8 mouse cellular contexts compared by ENCODE assay signal in genomic region chr8:82027401-82027800, GRCm38 (mm10).
DNase-seq lines count a peak whose midpoint lies in the region; ATAC-seq lines count a peak whose summit lies in the region.

No protein-coding gene starts in this region.

- ATAC-seq in megakaryocyte-erythroid progenitor cell, adult 5-6 weeks (replicated peaks; ENCODE audit: low FRiP score, low TSS enrichment, poor library complexity, severe bottlenecking): no peak

- DNase-seq in left cerebral cortex, postnatal 14 days (ENCODE audit: low spot score in 2 of 2): peak; percentile 16 to 50
- no peak for DNase-seq in left cerebral cortex, adult 11 months (ENCODE audit: low spot score)
- peak; percentile 2 for DNase-seq in adrenal gland, postnatal 25 days
- DNase-seq in cerebellum, postnatal 36 days: peak; percentile 10 to 32
- peak; percentile 41 to 63 for DNase-seq in kidney, postnatal 4 days
- no peak for DNase-seq in spleen, adult 12 weeks (ENCODE audit: low spot score)
- no peak for DNase-seq in gastrocnemius, postnatal 36 days

- intact Hi-C loops in left cerebral cortex, postnatal 14 days (cut with DNase I): loop anchor here (5.0 to 10.0 kb wide), 2 partner anchors 683 to 965 kb away; partner anchors contain the start of gene Inpp4b
- intact Hi-C loops in gastrocnemius, postnatal 36 days (cut with DNase I): no loop called here

Comparison
In these comparisons a context has a peak if more than half of its experiments do, and no peak if none do; other contexts are left out.
1. DNase-seq: peak in left cerebral cortex, postnatal 14 days (2 of 2), adrenal gland, postnatal 25 days (single experiment), cerebellum, postnatal 36 days (2 of 2) and kidney, postnatal 4 days (2 of 2); none in left cerebral cortex, adult 11 months (single experiment), spleen, adult 12 weeks (single experiment) and gastrocnemius, postnatal 36 days (0 of 2).